Mouse (Mus musculus) stomach, postnatal 0 days (tissue): Measurements from ENCODE around the gene Nme9.

Experiments
- CTCF ChIP-seq: IDR thresholded peaks from 2 replicates; pipeline ENCODE4 v1.5.1; 2016; ENCODE audit warnings: antibody characterized with exemption, low read depth, mild to moderate bottlenecking, moderate library complexity
- EP300 ChIP-seq: optimal IDR thresholded peaks from 2 replicates; pipeline ENCODE3; 2016; ENCODE audit warnings: antibody characterized with exemption

- TF ChIP-seq EP300: no peak
- TF ChIP-seq CTCF: no peak
These were observed 28.0 kb downstream of the Nme9 start for GRCm38 (mm10) chr9:99479181-99479711.
